Mouse (Mus musculus) G1E (cell line): ENCODE measurements at regions not wholly inside any gene's neighbourhood (a gene's known extent, or its start where the extent isn't known, plus 50 kb on each side); places are given as distances from the start of the nearest gene placed in this dataset.

ENCODE experiments used
- CTCF ChIP-seq: IDR thresholded peaks from 2 replicates; pipeline ENCODE4 v1.5.1; 2012; ENCODE audit warnings: low read depth, low read length, inconsistent platforms, mixed read lengths
- GATA1 ChIP-seq: IDR thresholded peaks from 2 replicates; pipeline ENCODE4 v1.6.1; 2012; ENCODE audit warnings: borderline replicate concordance, low read length, inconsistent platforms, mixed read lengths
- TAL1 ChIP-seq: conservative IDR thresholded peaks from 2 replicates; pipeline ENCODE4 v1.6.1; 2012; ENCODE audit warnings: low read depth, low read length, inconsistent platforms, mixed read lengths

DNA sequence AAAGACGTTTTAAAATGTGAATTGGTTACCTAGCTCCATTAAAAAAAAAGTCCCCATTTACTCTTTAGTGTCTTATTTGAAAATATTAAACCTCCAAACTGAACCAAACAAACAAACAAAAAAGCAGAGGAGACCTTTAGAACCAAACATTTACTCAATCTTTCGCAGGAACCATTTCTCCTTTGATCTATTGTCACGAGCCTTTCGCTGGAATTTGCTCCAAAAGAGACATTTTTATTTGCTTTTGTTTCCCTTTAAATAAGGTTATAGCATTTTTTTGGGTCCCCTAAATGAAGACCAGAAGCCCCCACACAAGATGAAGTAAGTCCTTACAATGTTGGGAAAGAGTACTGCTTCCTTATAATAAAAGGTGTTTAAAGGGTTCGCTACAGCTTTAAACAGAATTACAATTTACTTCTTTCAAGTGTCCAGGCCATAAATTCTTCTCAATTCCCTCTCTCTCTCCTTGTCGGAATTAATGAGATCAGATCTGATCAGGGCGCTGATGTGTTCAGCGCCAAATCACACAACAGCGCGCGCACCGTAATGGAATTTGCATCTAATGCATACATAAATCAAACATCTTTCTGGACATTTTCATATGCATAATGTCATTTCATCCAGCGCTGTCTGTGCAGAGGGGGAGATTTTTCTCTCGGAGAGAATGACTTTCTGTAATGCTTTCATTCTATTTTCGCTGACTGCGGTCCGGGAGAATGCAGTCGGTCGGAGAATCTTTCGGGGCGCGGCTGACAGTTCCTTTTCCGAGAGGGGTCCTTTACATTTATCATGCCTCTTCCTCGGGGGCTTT, 469.2 kb downstream of the Vrk1 start:
- TF ChIP-seq CTCF (no peak), GATA1 (no peak), TAL1 (no peak)
